Mouse (Mus musculus) kidney, embryonic 15.5 days (tissue): ENCODE data around the gene Ptprg. TPM values are rescaled to one million over a fixed set of nuclear protein-coding genes. Genes with fewer than 3 reads are reported as not detected.
A peak's percentile ranks its signal among the peaks of the same experiment; 100 is the strongest.

Experiments used
- ATAC-seq: fragments of 200-750 bp; cut with Nextera tagmentation; replicated peaks from 2 replicates; pipeline ENCODE4 v1.8.0; 2017; ENCODE audit warnings: moderate TSS enrichment; ENCODE audit not compliant: low FRiP score
- H3K27ac ChIP-seq: fragments of 300-500 bp; sonication (generic); 2 replicates; pipeline ENCODE4 v1.5.1; 2015; ENCODE audit warnings: mild to moderate bottlenecking, inconsistent platforms
- H3K27me3 ChIP-seq: fragments of 300-500 bp; sonication (generic); 2 replicates; pipeline ENCODE4 v1.6.1; 2015; ENCODE audit warnings: inconsistent platforms
- H3K36me3 ChIP-seq: fragments of 300-500 bp; sonication (generic); 2 replicates; pipeline ENCODE4 v1.6.1; 2015; ENCODE audit warnings: inconsistent platforms
- H3K4me1 ChIP-seq: fragments of 300-500 bp; sonication (generic); 2 replicates; pipeline ENCODE4 v1.6.1; 2015; ENCODE audit warnings: inconsistent platforms
- H3K4me2 ChIP-seq: fragments of 300-500 bp; sonication (generic); 2 replicates; pipeline ENCODE4 v1.6.1; 2015; ENCODE audit warnings: moderate library complexity, mild to moderate bottlenecking, inconsistent platforms
- H3K4me3 ChIP-seq: fragments of 300-500 bp; sonication (generic); replicated peaks from 2 replicates; pipeline ENCODE4 v1.5.1; 2015; ENCODE audit warnings: mild to moderate bottlenecking, inconsistent platforms
- H3K9ac ChIP-seq: fragments of 300-500 bp; sonication (generic); 2 replicates; pipeline ENCODE4 v1.6.1; 2015; ENCODE audit warnings: mild to moderate bottlenecking, inconsistent platforms
- H3K9me3 ChIP-seq: fragments of 300-500 bp; sonication (generic); replicated peaks from 2 replicates; pipeline ENCODE4 v1.6.1; 2016; ENCODE audit warnings: inconsistent platforms
- WGBS: fragments of 180-500 bp; shearing (Covaris S2); methylation state at CpG from one replicate; pipeline ENCODE4 v1.1.7; 2015; ENCODE audit warnings: mixed read lengths; 5-methylcytosine and 5-hydroxymethylcytosine counted together
- polyA plus RNA-seq: library from polyadenylated mRNA; unstranded; fragments of >200 nt; fragmentation: Nextera tagmentation; extraction: Ambion mirVana; gene quantifications from 2 replicates; pipeline ENCODE4 v1.2.1, GENCODE M21; 2015

The Ptprg gene
- polyA plus RNA-seq, 1 experiment from 2014 or later, result 40.4 TPM

DNA sequence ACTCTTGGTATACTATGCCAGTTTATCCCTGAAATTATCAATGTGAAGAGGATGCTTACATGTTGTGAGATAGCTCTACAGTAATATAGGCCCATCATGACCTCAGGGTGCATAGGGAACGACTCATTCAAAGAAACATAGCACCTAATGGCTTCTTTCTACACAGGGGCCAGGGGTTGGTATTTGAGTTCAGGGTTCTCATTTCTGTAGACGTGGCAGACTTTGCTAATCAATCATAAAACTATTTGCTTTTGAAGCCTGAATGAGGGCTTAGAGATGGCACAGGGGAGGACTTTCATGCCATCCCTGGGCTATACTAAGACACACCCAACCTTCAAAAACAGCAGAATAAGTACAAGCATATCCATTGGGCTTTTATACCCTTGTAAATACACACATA is 16.4 kb downstream of the Ptprg start:
- 59% methylated on average over 2 of the region's 2 CpGs for WGBS
- ATAC-seq, result no peak
- Histone ChIP-seq H3K9ac (no peak overlapping the region), H3K4me2 (no peak overlapping the region), H3K9me3 (no peaks in the 10 kb centered on the region), H3K27me3 (no peaks in the 10 kb centered on the region), H3K4me1 (peaks cover 18% of the 10 kb centered on the region; the same call in 1 of the 2 replicates), H3K27ac (no peak overlapping the region), H3K4me3 (no peak overlapping the region), H3K36me3 (no peaks in the 10 kb centered on the region)

DNA sequence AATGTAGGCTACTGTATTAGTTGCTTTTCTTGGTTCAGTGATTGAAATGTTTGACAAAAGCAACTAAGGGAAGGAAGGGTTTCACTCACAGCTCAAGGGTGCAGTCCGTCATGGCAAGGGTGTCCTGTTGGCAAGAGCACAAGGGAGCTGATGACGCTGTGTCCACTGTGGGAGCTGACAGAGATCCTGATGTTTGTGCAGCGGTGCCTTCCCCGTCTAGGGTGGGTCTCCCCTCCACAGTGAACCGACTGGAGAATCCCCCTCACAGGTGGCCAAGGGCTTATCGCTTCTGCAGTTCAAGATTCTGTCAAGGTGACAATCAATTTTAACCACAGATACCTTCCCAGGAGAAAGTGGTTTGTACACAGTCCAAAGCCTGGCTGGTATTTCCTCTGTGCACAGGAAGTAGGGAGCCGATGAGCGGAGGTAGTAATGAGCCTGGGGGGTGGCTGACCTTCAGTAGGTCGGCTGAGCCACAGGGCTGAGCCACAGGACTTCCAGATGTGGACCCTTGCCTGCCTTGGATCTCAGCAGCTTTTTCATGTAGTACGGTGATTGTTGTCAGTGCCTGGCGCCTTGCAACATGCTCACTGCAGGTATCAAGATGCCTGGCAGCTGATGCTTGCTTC is 18.5 kb downstream of the Ptprg start:
- no peaks in the 10 kb centered on the region for H3K27me3 ChIP-seq
- H3K27ac ChIP-seq, result no peak overlapping the region
- no peak overlapping the region for H3K9ac ChIP-seq
- H3K4me1 ChIP-seq, result peaks cover 31% of the 10 kb centered on the region
- no peak overlapping the region for H3K4me2 ChIP-seq
- WGBS, result 63% methylated on average over 11 of the region's 11 CpGs
- H3K36me3 ChIP-seq, result no peaks in the 10 kb centered on the region
- ATAC-seq, result no peak
- no peak overlapping the region for H3K4me3 ChIP-seq
- no peaks in the 10 kb centered on the region for H3K9me3 ChIP-seq

DNA sequence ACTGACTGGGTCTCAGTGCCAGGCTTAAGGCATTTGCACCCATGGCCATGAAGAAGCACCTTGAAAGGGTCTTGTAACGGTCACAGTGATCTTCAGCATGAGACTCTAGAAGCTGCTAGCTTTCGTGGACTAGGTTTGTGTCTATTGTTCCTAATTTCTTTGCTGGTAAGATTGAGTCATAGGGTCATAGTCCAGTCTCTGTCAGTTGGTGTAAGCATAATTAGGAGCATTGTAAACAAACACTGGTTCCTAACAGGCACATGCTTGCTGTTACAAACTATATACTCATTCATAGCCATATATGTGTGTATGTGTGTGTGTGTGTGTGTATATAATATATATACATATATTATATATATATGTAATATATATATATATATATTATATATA is 19.1 kb downstream of the Ptprg start:
- no peak for ATAC-seq
- no peak overlapping the region for H3K9ac ChIP-seq
- 85% methylated on average over 2 of the region's 2 CpGs for WGBS

DNA sequence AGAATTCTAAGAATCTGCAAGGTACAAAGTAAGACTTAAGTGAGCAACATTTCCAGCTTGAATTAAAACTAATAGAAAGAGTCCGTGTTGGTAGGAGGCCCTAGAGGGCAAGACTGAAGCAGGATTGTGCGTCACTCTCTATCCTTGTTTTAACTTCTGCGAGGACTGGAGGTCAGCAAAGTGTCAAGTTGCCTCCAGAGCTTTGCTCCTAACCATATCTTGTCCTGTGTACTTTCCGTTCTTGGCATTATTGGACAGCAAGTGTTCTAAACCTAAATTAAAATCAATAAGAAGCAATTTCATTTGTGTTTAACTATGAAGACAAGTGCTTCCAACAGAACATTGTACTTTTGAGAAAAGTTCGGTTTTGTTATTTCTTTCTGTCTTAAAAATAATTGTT is 20.4 kb downstream of the Ptprg start:
- no peaks in the 10 kb centered on the region for H3K27me3 ChIP-seq
- H3K9ac ChIP-seq, result no peak overlapping the region
- H3K4me2 ChIP-seq, result no peak overlapping the region
- ATAC-seq, result no peak
- H3K4me1 ChIP-seq, result peaks cover 49% of the 10 kb centered on the region
- H3K27ac ChIP-seq, result no peak overlapping the region
- 53% methylated on average over 5 of the region's 5 CpGs for WGBS
- no peaks in the 10 kb centered on the region for H3K9me3 ChIP-seq
- no peak overlapping the region for H3K4me3 ChIP-seq
- no peaks in the 10 kb centered on the region for H3K36me3 ChIP-seq

More for the DNA sequence above, 19.1 kb downstream of the Ptprg start:
- no peaks in the 10 kb centered on the region for H3K9me3 ChIP-seq
- no peaks in the 10 kb centered on the region for H3K36me3 ChIP-seq
- peaks cover 35% of the 10 kb centered on the region for H3K4me1 ChIP-seq
- no peak overlapping the region for H3K4me2 ChIP-seq
- no peaks in the 10 kb centered on the region for H3K27me3 ChIP-seq
- H3K27ac ChIP-seq, result no peak overlapping the region
- no peak overlapping the region for H3K4me3 ChIP-seq

DNA sequence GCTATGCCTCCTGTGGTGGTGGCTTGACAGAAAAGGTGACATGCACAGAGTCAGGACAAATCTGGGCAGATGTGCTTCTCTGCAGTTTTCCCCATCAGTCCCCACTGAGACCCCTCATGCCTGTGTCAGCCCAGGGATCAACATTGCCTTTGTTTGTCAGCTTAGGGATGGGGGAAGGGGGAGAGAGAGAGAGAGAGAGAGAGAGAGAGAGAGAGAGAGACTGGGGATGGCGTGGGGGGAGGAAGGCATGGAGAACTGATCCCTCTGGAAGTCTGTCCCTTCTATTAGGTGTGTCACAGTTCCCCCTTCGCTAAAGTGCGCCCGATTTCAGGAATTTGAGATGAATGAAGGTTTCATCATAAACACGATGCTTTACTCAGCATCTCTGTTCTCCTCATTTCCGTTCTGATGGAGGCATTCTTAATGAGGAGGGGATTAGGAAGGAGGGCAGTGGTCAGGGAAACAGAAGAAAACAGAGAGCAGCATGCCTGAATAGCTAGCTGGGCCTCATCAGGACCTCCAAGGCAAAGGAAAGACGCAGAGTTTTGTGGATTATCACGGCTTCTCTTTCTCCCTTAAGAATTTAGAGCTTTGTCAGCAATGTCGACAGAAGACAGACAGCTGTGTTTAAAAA is 24.1 kb downstream of the Ptprg start:
- ATAC-seq, result no peak
- H3K27me3 ChIP-seq, result no peaks in the 10 kb centered on the region
- H3K36me3 ChIP-seq, result 0 out of 2 replicates have a peak, but pooled peaks cover 3% of the 10 kb centered on the region
- 32% methylated on average over 9 of the region's 9 CpGs for WGBS
- no peak overlapping the region for H3K4me2 ChIP-seq
- H3K27ac ChIP-seq, result no peak overlapping the region
- H3K9me3 ChIP-seq, result no peaks in the 10 kb centered on the region
- H3K9ac ChIP-seq, result no peak overlapping the region
- H3K4me1 ChIP-seq, result peaks cover 42% of the 10 kb centered on the region
- H3K4me3 ChIP-seq, result no peak overlapping the region

DNA sequence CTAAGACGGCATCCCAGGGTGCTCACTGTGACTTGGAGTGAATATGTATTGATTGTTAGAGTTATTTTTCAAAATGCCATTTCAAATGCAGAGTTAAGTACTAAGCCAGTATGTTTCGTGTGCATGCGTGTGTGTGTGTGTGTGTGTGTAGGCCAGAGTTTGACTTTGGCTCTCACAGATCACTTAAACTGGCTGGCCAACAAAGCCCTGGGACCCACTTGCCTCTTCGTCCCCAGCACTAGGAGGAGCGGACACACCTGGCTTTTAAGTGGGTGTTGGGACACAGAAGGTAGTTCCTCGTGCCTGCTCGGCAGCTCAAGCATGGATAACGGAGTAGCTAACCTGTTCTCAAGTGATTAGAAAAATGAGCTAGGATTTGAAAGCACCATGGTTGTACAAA is 24.6 kb downstream of the Ptprg start:
- Histone ChIP-seq H3K27ac (no peak overlapping the region), H3K36me3 (0 out of 2 replicates have a peak, but pooled peaks cover 3% of the 10 kb centered on the region), H3K4me2 (no peak overlapping the region), H3K4me1 (peaks cover 42% of the 10 kb centered on the region), H3K4me3 (no peak overlapping the region), H3K27me3 (no peaks in the 10 kb centered on the region), H3K9me3 (no peaks in the 10 kb centered on the region), H3K9ac (no peak overlapping the region)
- 66% methylated on average over 8 of the region's 8 CpGs for WGBS
- ATAC-seq, result no peak

DNA sequence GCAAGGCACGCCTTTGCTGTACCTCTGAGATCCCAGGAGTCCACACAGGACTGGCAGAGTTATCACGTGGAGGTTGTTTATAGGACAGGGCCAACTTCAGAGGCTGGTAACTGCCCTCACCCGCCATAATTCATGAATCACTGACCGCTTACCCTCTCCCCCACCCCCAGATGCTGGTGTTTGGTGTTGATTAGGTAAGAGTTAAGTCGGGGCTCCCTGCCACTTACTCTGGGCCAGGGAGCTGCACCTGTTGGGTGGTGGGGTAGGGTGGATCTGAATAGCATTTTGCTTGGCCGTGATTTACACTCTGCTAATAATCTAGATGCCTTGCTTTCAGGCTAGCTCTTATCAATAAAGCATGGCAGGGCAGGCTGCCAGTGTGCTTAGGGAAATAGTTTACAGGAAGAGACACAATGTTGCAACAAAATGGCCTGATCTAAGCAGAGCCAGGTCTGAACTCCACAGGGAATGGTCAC is 25.2 kb downstream of the Ptprg start:
- Histone ChIP-seq H3K4me2 (no peak overlapping the region), H3K4me3 (no peak overlapping the region), H3K27me3 (no peaks in the 10 kb centered on the region), H3K4me1 (peaks cover 38% of the 10 kb centered on the region), H3K36me3 (0 out of 2 replicates have a peak, but pooled peaks cover 3% of the 10 kb centered on the region), H3K9me3 (no peaks in the 10 kb centered on the region), H3K9ac (no peak overlapping the region), H3K27ac (no peak overlapping the region)
- WGBS, result 25% methylated on average over 6 of the region's 6 CpGs
- ATAC-seq, result peak; percentile 67

DNA sequence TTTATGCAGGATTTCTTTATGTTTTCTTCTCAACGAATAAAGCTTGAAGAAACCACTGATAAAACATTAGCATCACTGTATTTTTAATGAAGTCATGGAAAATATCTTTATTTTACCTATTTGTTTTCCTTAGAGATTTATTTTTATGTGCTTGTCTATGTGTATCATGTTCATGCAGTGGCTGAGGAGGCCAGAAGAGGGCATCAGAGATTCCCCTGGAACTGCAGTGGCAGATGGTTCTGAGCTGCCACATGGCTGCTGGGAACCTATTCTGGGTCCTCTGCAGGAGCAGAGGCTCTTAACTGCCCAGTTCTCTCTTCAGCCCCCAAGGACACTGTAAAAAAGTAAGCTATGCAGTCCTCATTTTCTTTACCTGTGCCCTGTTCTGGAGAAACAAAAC is 26.6 kb downstream of the Ptprg start:
- H3K27me3 ChIP-seq, result no peaks in the 10 kb centered on the region
- no peaks in the 10 kb centered on the region for H3K9me3 ChIP-seq
- 78% methylated on average over 1 of the region's 1 CpGs for WGBS
- H3K4me1 ChIP-seq, result peaks cover 35% of the 10 kb centered on the region
- H3K36me3 ChIP-seq, result 0 out of 2 replicates have a peak, but pooled peaks cover 3% of the 10 kb centered on the region
- H3K27ac ChIP-seq, result no peak overlapping the region
- no peak overlapping the region for H3K4me2 ChIP-seq
- H3K9ac ChIP-seq, result no peak overlapping the region
- no peak overlapping the region for H3K4me3 ChIP-seq
- no peak for ATAC-seq

DNA sequence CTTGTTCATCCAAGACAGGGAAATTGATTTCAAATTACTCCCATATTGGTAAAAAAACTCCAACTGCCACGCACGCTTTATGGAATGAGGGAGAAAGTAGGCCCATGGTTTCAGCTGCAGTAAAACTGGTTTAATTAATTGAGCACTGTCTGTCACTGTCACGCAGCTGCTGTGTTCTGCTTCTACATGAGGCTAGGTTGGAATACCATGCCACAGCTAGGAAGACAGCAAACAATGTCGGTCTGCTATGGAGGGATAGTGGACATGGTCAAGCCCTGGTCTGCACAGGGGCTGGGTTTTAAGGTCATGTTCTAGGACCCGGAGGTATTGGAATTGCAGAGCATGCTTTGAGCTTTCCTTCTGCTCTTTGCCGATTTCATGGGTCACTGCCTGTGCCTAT is 30.9 kb downstream of the Ptprg start:
- Histone ChIP-seq H3K4me2 (no peak overlapping the region), H3K27ac (no peak overlapping the region), H3K9me3 (no peaks in the 10 kb centered on the region), H3K9ac (no peak overlapping the region), H3K27me3 (no peaks in the 10 kb centered on the region), H3K36me3 (0 out of 2 replicates have a peak, but pooled peaks cover 3% of the 10 kb centered on the region), H3K4me1 (peaks cover 3% of the 10 kb centered on the region; the same call in 1 of the 2 replicates), H3K4me3 (no peak overlapping the region)
- no peak for ATAC-seq
- WGBS, result 67% methylated on average over 6 of the region's 6 CpGs

DNA sequence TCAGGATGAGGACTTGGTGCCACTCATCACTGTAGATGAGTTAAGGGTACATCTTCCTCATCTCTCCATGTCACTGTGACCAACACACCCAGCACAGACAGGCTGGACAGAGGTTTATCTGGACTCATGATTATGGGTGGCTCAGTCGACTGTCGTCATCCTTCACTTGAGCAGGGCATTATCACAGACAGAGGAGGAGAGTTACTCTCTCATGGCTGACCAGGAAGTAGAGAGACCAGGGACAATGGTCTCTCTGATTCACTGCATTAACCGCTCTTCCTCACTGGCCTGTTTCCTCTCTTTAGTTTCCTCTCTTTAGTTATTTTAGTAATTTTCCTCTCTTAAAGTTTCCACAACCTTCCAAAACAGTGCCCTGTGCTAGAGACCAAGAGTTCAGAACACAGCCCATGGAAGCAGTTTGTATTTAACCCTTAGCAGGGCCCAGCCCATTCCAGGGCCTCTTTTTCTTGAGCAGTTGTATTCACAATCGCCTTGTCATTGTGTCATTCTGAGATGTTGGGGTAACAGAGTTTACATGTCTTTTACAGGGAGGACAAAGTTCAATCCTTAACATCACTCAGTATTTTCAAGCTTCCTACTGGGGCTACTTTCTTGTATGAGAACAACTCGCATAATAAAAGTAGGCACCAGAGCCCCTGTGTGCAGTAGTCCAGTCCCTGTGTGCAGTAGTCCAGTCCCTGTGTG is 31.7 kb downstream of the Ptprg start:
- no peak overlapping the region for H3K4me3 ChIP-seq
- no peaks in the 10 kb centered on the region for H3K27me3 ChIP-seq
- peaks cover 3% of the 10 kb centered on the region; the same call in 1 of the 2 replicates for H3K4me1 ChIP-seq
- 0 out of 2 replicates have a peak, but pooled peaks cover under 1% of the 10 kb centered on the region for H3K36me3 ChIP-seq
- no peak overlapping the region for H3K27ac ChIP-seq
- no peak overlapping the region for H3K9ac ChIP-seq
- no peak overlapping the region for H3K4me2 ChIP-seq
- ATAC-seq, result no peak
- H3K9me3 ChIP-seq, result no peaks in the 10 kb centered on the region
- 79% methylated on average over 5 of the region's 5 CpGs for WGBS

DNA sequence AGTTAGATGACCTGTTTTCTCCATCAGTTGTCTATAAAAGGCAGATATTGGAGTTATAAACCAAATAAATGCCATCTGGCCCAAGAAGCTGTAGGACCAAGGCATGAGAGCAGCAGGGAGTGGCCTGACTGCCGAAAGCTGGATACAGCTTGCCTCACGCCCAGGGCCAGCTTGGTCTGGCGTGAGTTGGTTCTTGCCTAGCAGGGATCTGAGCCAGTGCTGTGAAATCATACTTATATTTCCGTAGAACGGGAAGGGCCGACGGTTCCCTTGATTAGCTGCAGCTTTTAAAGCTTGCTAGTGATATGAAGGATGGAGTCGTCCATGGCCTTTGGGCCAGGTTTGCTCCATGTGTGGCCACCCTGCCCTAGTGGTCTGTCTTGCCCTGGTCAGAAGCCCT is 37.1 kb downstream of the Ptprg start:
- Histone ChIP-seq H3K27me3 (no peaks in the 10 kb centered on the region), H3K4me3 (no peak overlapping the region), H3K9ac (no peak overlapping the region), H3K4me1 (peaks cover 4% of the 10 kb centered on the region; the same call in 1 of the 2 replicates), H3K27ac (no peak overlapping the region), H3K9me3 (no peaks in the 10 kb centered on the region), H3K36me3 (no peaks in the 10 kb centered on the region), H3K4me2 (no peak overlapping the region)
- ATAC-seq, result no peak
- WGBS, result 72% methylated on average over 8 of the region's 8 CpGs

DNA sequence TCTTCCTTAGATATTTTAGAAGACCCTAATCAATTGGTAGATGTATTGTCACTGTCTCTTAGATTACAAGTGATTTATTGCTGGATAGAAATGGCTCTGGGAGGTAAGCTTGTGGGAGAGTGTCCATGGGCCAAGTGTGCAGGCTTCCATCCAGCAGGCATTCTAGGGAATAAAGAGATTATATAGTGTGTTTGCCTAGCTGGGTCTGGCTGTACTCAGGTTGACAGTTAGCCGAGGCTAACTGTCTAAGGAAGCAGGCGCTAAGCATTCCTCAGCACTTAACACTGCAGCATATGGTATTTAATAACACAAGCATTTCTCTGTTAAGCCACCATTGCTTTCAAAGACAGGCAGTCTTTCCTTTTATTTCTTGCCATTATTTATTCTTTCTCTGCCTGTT is 39.3 kb downstream of the Ptprg start:
- WGBS, result 69% methylated on average over 2 of the region's 2 CpGs
- Histone ChIP-seq H3K36me3 (no peaks in the 10 kb centered on the region), H3K4me3 (no peak overlapping the region), H3K9me3 (no peaks in the 10 kb centered on the region), H3K27ac (no peak overlapping the region), H3K4me2 (no peak overlapping the region), H3K27me3 (no peaks in the 10 kb centered on the region), H3K9ac (no peak overlapping the region), H3K4me1 (peaks cover 4% of the 10 kb centered on the region; the same call in 1 of the 2 replicates)
- no peak for ATAC-seq
